Comparison of ENCODE assay signal across 10 mouse cellular contexts in genomic region chr4:47178261-47178961, GRCm38 (mm10). TPM values are rescaled to one million over a fixed set of nuclear protein-coding genes. Genes with fewer than 3 reads are reported as not detected.
DNase-seq lines count a peak whose midpoint lies in the region; ATAC-seq lines count a peak whose summit lies in the region.
"Had no signal": no experiment of that assay in that cellular context is flagged by ENCODE, and none has a peak within 500 bp of the region (broad histone marks: within the 10 kb centered on the region; RNA-seq: fewer than 3 reads in every experiment).

No protein-coding gene starts in this region.

- no peaks in the 10 kb centered on the region for H3K36me3 ChIP-seq in limb, embryonic 12.5 days
- no peaks in the 10 kb centered on the region for H3K36me3 ChIP-seq in limb, embryonic 10.5 days
- H3K36me3 ChIP-seq: embryonic facial prominence, embryonic 12.5 days had no signal

- 0 out of 2 replicates have a peak overlapping the region, but pooled peaks have one; percentile 14 for H3K27ac ChIP-seq in limb, embryonic 12.5 days
- no peak overlapping the region for H3K27ac ChIP-seq in limb, embryonic 10.5 days
- H3K27ac ChIP-seq: embryonic facial prominence, embryonic 12.5 days had no signal

- H3K4me2 ChIP-seq in limb, embryonic 12.5 days, result no peak overlapping the region
- H3K4me2 ChIP-seq: embryonic facial prominence, embryonic 12.5 days had no signal

- DNase-seq in limb, embryonic 10.5 days (ENCODE audit: low spot score), result no peak
- DNase-seq in gastrocnemius, adult 18-20 months (ENCODE audit: low spot score), result peak; percentile 40
- peak; percentile 66 for DNase-seq in gastrocnemius, postnatal 25 days
- DNase-seq in kidney, postnatal 14 days, result peak; percentile 57
- no peak for DNase-seq in right cerebral cortex, postnatal 14 days
- no peak for DNase-seq in adrenal gland, adult 18-20 months (ENCODE audit: low spot score in 2 of 2)
- DNase-seq in urinary bladder, adult 18-20 months (ENCODE audit: low spot score in 2 of 2), result no peak

- no peaks in the 10 kb centered on the region for H3K27me3 ChIP-seq in limb, embryonic 12.5 days
- H3K27me3 ChIP-seq in limb, embryonic 10.5 days (ENCODE audit: low read depth, poor library complexity, severe bottlenecking), result no peaks in the 10 kb centered on the region
- H3K27me3 ChIP-seq: embryonic facial prominence, embryonic 12.5 days had no signal

- no peak for ATAC-seq in limb, embryonic 12.5 days (ENCODE audit: insufficient number of reproducible peaks, insufficient read depth, low FRiP score, low TSS enrichment, low read depth)

- H3K9me3 ChIP-seq in limb, embryonic 12.5 days, result no peaks in the 10 kb centered on the region
- no peaks in the 10 kb centered on the region for H3K9me3 ChIP-seq in limb, embryonic 10.5 days (replicated peaks)
- H3K9me3 ChIP-seq: embryonic facial prominence, embryonic 12.5 days had no signal

- 82% methylated on average over 8 of the region's 8 CpGs for WGBS in limb, embryonic 12.5 days
- 85% methylated on average over 8 of the region's 8 CpGs for WGBS in limb, embryonic 10.5 days

- H3K9ac ChIP-seq in limb, embryonic 12.5 days (replicated peaks), result no peak overlapping the region
- H3K9ac ChIP-seq: embryonic facial prominence, embryonic 12.5 days had no signal

- no peak overlapping the region for H3K4me3 ChIP-seq in limb, embryonic 12.5 days (replicated peaks)
- H3K4me3 ChIP-seq in limb, embryonic 10.5 days, result no peak overlapping the region
- H3K4me3 ChIP-seq: embryonic facial prominence, embryonic 12.5 days had no signal

- 0 out of 2 replicates have a peak, but pooled peaks cover 3% of the 10 kb centered on the region for H3K4me1 ChIP-seq in limb, embryonic 12.5 days (replicated peaks)
- peaks cover 7% of the 10 kb centered on the region; the same call in 1 of the 2 replicates for H3K4me1 ChIP-seq in limb, embryonic 10.5 days
- H3K4me1 ChIP-seq: embryonic facial prominence, embryonic 12.5 days had no signal

RNA-seq across cellular contexts. Expression of gene Col15a1, which starts 29.6 kb away (rescaled TPM):
- 11.9 and 13.1 TPM in 2 replicates for polyA plus RNA-seq in limb, embryonic 12.5 days (2016; fragmentation: Nextera tagmentation; extraction: Ambion mirVana)
- 4.9 and 8.4 TPM in 2 replicates for polyA plus RNA-seq in limb, embryonic 10.5 days (2016; fragmentation: Nextera tagmentation; extraction: Ambion mirVana)
- total RNA-seq in gastrocnemius, adult 18-20 months (2021), result 10 to 100 TPM; 21.8 to 25.9 TPM
- total RNA-seq in gastrocnemius, postnatal 25 days (2021), result 10 to 100 TPM; 64.7 to 68.2 TPM
- total RNA-seq in adrenal gland, adult 18-20 months (2021), result 10 to 100 TPM; 16.7 to 53.8 TPM
- total RNA-seq: granulocyte monocyte progenitor cell, adult 5-6 weeks had no signal

Comparison
In these comparisons a context has a peak if more than half of its experiments do, and no peak if none do; other contexts are left out.
1. DNase-seq: peak in gastrocnemius, adult 18-20 months (single experiment), gastrocnemius, postnatal 25 days (single experiment) and kidney, postnatal 14 days (single experiment); none in limb, embryonic 10.5 days (single experiment), right cerebral cortex, postnatal 14 days (single experiment), adrenal gland, adult 18-20 months (0 of 2) and urinary bladder, adult 18-20 months (0 of 2).